Mouse (Mus musculus): ENCODE measurements at regions not wholly inside any gene's neighbourhood (a gene's known extent, or its start where the extent isn't known, plus 50 kb on each side); places are given as distances from the start of the nearest gene placed in this dataset.

DNA sequence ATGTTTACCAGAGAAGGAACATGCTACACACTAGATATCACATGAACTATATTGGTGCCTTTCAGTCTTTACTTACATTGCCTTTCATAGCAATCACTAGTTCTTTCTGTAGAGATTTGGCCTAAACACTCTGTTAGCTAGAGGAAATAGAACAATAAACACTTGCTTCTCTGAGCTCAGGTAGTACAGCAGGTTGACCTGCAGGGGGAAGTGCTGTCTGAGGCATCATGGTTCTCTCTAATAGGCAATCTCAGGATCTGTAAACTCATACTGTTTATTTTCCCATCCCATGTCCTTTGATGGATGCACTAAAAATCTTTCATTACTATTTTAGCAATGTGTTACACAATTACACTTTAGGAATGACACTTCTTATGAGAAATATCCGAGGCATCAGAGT lies 191.3 kb upstream of the Cox7c start:
- peak; percentile 47; the same call in 1 of the 2 replicates for TF ChIP-seq CTCF (IDR thresholded peaks at IDR 0.05; ENCODE audit: borderline replicate concordance, extremely low read depth, insufficient read depth, insufficient read length)
- no peak for TF ChIP-seq POLR2A (IDR thresholded peaks at IDR 0.05; ENCODE audit: borderline replicate concordance, extremely low read depth, insufficient read depth, insufficient read length, poor library complexity, severe bottlenecking)

Data from brain, embryonic 14.5 days (tissue).